Mouse (Mus musculus) fat pad, adult 2 months (tissue): Measurements from ENCODE around the gene Icmt.

Experiments used
- DNase-seq: peaks from one replicate; pipeline ENCODE4 v3.0.0-alpha.2; 2011; ENCODE audit warnings: low read depth, low spot score; ENCODE audit errors: extremely low read depth

Gene Icmt

GRCm38 (mm10) chr4:152296371-152296770 is 656 bp upstream of the Icmt start:
- no peak for DNase-seq

GRCm38 (mm10) chr4:152298836-152299235 is 1.8 kb downstream of the Icmt start:
- no peak for DNase-seq

- no peak for DNase-seq
Observed at GRCm38 (mm10) chr4:152300375-152300774, 3.3 kb downstream of the Icmt start.

GRCm38 (mm10) chr4:152302012-152302411 is 5.0 kb downstream of the Icmt start:
- no peak for DNase-seq

GRCm38 (mm10) chr4:152303172-152303571 is 6.1 kb downstream of the Icmt start:
- no peak for DNase-seq

GRCm38 (mm10) chr4:152304685-152305084 is 7.7 kb downstream of the Icmt start:
- no peak for DNase-seq

GRCm38 (mm10) chr4:152305991-152306390 is 9.0 kb downstream of the Icmt start:
- no peak for DNase-seq

- DNase-seq: no peak
Observed at GRCm38 (mm10) chr4:152307542-152307941, 10.5 kb downstream of the Icmt start.

GRCm38 (mm10) chr4:152312186-152312585 is 15.2 kb downstream of the Icmt start:
- no peak for DNase-seq

GRCm38 (mm10) chr4:152313211-152313632 is 16.2 kb downstream of the Icmt start:
- DNase-seq: no peak

- DNase-seq: no peak
Observed at GRCm38 (mm10) chr4:152313934-152314333, 16.9 kb downstream of the Icmt start.

GRCm38 (mm10) chr4:152315498-152316213 is 18.6 kb downstream of the Icmt start:
- no peak for DNase-seq

- DNase-seq: no peak
Observed at GRCm38 (mm10) chr4:152317631-152318033, 20.6 kb downstream of the Icmt start.

- no peak for DNase-seq
Observed at GRCm38 (mm10) chr4:152318517-152319234, 21.6 kb downstream of the Icmt start, which contains the start of gene Rnf207. Rnf207 (minus strand) TSS chr4:152318993.

- DNase-seq: no peak
Observed at GRCm38 (mm10) chr4:152321464-152321863, 24.4 kb downstream of the Icmt start.

- no peak for DNase-seq
Observed at GRCm38 (mm10) chr4:152324641-152325562, 27.9 kb downstream of the Icmt start.

- peak; percentile 93 for DNase-seq
Observed at GRCm38 (mm10) chr4:152325574-152326411, 28.8 kb downstream of the Icmt start, which contains the start of gene Rpl22. Rpl22 (plus strand) TSS chr4:152325742.

GRCm38 (mm10) chr4:152326543-152326942 is 29.5 kb downstream of the Icmt start:
- DNase-seq: no peak

- DNase-seq: no peak
Observed at GRCm38 (mm10) chr4:152328691-152329090, 31.7 kb downstream of the Icmt start.

- no peak for DNase-seq
Observed at GRCm38 (mm10) chr4:152332952-152333351, 35.9 kb downstream of the Icmt start.
